In the genomic region with DNA sequence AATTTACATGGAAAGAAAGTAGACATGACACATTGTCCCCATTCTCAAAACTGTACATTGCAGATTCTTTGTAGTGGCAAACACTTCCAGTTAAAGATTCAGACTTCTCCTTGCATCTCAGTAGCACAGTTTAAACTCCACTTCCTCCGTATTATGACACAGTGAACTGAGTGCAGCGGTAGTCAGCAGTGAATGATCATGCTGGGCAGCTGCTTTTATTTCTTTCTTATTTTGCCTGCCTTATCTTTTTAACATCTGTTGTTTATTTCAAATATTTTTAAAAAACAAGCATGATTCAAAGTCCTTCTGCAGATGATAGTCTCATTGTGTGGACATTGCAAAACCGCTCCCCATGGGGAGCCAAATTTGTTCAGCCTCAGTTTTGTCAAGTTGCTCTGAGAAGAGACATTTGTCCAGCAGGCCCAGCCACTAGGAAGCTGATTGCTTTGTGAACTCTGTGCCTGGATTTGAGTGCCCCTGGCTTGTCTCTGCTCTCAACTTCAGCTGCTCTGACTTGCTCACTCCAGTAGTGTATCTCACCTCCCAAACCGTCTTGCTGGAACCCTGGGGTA, we compare ENCODE assay signal across 18 mouse cellular contexts. TPM values are rescaled to one million over a fixed set of nuclear protein-coding genes. Genes with fewer than 3 reads are reported as not detected.
DNase-seq lines count a peak whose midpoint lies in the region; ATAC-seq and TF ChIP-seq lines count a peak whose summit lies in the region.
"Had no signal": no experiment of that assay in that cellular context is flagged by ENCODE, and none has a peak within 500 bp of the region (broad histone marks: within the 10 kb centered on the region; RNA-seq: fewer than 3 reads in every experiment).

No protein-coding gene starts in this region.

- no peak overlapping the region for H3K4me2 ChIP-seq in lung, postnatal 0 days (replicated peaks; ENCODE audit: low read depth, low read length)
- H3K4me2 ChIP-seq: hindbrain, embryonic 14.5 days; kidney, embryonic 15.5 days; neural tube, embryonic 15.5 days; stomach, embryonic 15.5 days had no signal

- peak; percentile 47; the same call in 1 of the 2 replicates for TF ChIP-seq EP300 in lung, postnatal 0 days (IDR thresholded peaks at IDR 0.05)

- no peaks in the 10 kb centered on the region for H3K9me3 ChIP-seq in G1E (replicated peaks)
- H3K9me3 ChIP-seq in lung, postnatal 0 days (ENCODE audit: low read length): no peaks in the 10 kb centered on the region
- H3K9me3 ChIP-seq: forebrain, embryonic 10.5 days; kidney, embryonic 15.5 days; neural tube, embryonic 15.5 days; stomach, embryonic 15.5 days had no signal

- peak overlapping the region; percentile 10; the same call in 1 of the 2 replicates for H3K27ac ChIP-seq in kidney, adult 2 months (ENCODE audit: insufficient read depth, low read depth, low read length)
- H3K27ac ChIP-seq in lung, postnatal 0 days (ENCODE audit: low read length): 0 out of 2 replicates have a peak overlapping the region, but pooled peaks have one; percentile 16
- H3K27ac ChIP-seq: forebrain, embryonic 10.5 days; hindbrain, embryonic 14.5 days; kidney, embryonic 15.5 days; liver, embryonic 14.5 days; neural tube, embryonic 15.5 days; stomach, embryonic 15.5 days had no signal

- no peaks in the 10 kb centered on the region for H3K36me3 ChIP-seq in kidney, adult 2 months (ENCODE audit: control insufficient read depth, insufficient read depth, low read length)
- no peaks in the 10 kb centered on the region for H3K36me3 ChIP-seq in G1E (replicated peaks)
- no peaks in the 10 kb centered on the region for H3K36me3 ChIP-seq in lung, postnatal 0 days (ENCODE audit: insufficient read depth, low read length)
- H3K36me3 ChIP-seq: forebrain, embryonic 10.5 days; kidney, embryonic 15.5 days; neural tube, embryonic 15.5 days; stomach, embryonic 15.5 days had no signal

- H3K4me1 ChIP-seq in kidney, adult 2 months (ENCODE audit: control insufficient read depth, insufficient read depth, low read length): peaks cover 8% of the 10 kb centered on the region
- H3K4me1 ChIP-seq in G1E (ENCODE audit: insufficient read depth, low read depth, low read length): peaks cover 10% of the 10 kb centered on the region
- H3K4me1 ChIP-seq in lung, postnatal 0 days (ENCODE audit: insufficient read depth, low read depth, low read length): no peaks in the 10 kb centered on the region
- H3K4me1 ChIP-seq: neural tube, embryonic 15.5 days; stomach, embryonic 15.5 days had no signal

- no peaks in the 10 kb centered on the region; the same call in 1 of the 2 replicates for H3K27me3 ChIP-seq in kidney, adult 2 months (replicated peaks; ENCODE audit: control insufficient read depth, insufficient read depth, low read length)
- H3K27me3 ChIP-seq in G1E (ENCODE audit: insufficient read depth, low read length): no peaks in the 10 kb centered on the region
- H3K27me3 ChIP-seq in lung, postnatal 0 days (replicated peaks; ENCODE audit: insufficient read depth, low read length): no peaks in the 10 kb centered on the region
- H3K27me3 ChIP-seq: CH12.LX; kidney, embryonic 15.5 days; neural tube, embryonic 15.5 days; stomach, embryonic 15.5 days had no signal

- WGBS in kidney, adult 2 months: 46% methylated on average over 4 of the region's 4 CpGs
- 44% methylated on average over 4 of the region's 4 CpGs for WGBS in lung, postnatal 0 days

- DNase-seq in kidney, adult 2 months: peak; percentile 20
- no peak for DNase-seq in kidney, adult 9 months
- no peak for DNase-seq in G1E (ENCODE audit: low spot score)
- DNase-seq in gastrocnemius, postnatal 25 days: peak; percentile 51
- peak; percentile 69 for DNase-seq in lung, postnatal 0 days (ENCODE audit: low spot score)
- no peak for DNase-seq in layer of hippocampus, postnatal 10 days (ENCODE audit: low spot score in 2 of 2)
- DNase-seq in adrenal gland, adult 8-10 months: no peak
- DNase-seq in spleen, postnatal 36 days (ENCODE audit: low spot score in 2 of 2): no peak
- DNase-seq: adrenal gland, postnatal 25 days; cerebellum, adult 11 months; right cerebral cortex, postnatal 14 days had no signal

- ATAC-seq in G1E (ENCODE audit: extremely low read depth, insufficient number of reproducible peaks, low FRiP score, poor library complexity, severe bottlenecking): 0 out of 2 replicates have a peak, but pooled peaks have one; percentile 11
- ATAC-seq in lung, postnatal 0 days: peak; percentile 75

- no peak overlapping the region for H3K4me3 ChIP-seq in kidney, adult 2 months (ENCODE audit: insufficient read depth, low read depth, low read length)
- no peak overlapping the region for H3K4me3 ChIP-seq in G1E (ENCODE audit: low read depth, low read length)
- no peak overlapping the region for H3K4me3 ChIP-seq in lung, postnatal 0 days (ENCODE audit: low read depth, low read length)
- H3K4me3 ChIP-seq: forebrain, embryonic 10.5 days; kidney, embryonic 15.5 days; neural tube, embryonic 15.5 days; stomach, embryonic 15.5 days had no signal

- TF ChIP-seq CTCF in kidney, adult 2 months (conservative IDR thresholded peaks at IDR 0.05; ENCODE audit: insufficient read depth, insufficient read length, low read depth, low read length): no peak
- no peak for TF ChIP-seq CTCF in G1E (IDR thresholded peaks at IDR 0.05; ENCODE audit: low read depth, low read length)
- no peak for TF ChIP-seq CTCF in lung, postnatal 0 days (IDR thresholded peaks at IDR 0.05)

- no peak overlapping the region for H3K9ac ChIP-seq in lung, postnatal 0 days (replicated peaks; ENCODE audit: low read depth)
- H3K9ac ChIP-seq: hindbrain, embryonic 14.5 days; kidney, embryonic 15.5 days; liver, embryonic 14.5 days; neural tube, embryonic 15.5 days; stomach, embryonic 15.5 days had no signal

- TF ChIP-seq POLR2A in kidney, adult 2 months (IDR thresholded peaks at IDR 0.05; ENCODE audit: low read depth, low read length): no peak

RNA-seq across cellular contexts. Expression of a gene that starts 9.8 kb away (rescaled TPM):
- polyA plus RNA-seq in kidney, adult 2 months (2012; rRNA removed): 32.6 and 34.3 TPM in 2 replicates
- total RNA-seq in G1E (2014; fragmentation: Nextera tagmentation) (not detected in 2 replicates), G1E (2017) (0.05 and 0.06 TPM in 2 replicates)
- not detected in 2 replicates for polyA plus RNA-seq in G1E (2012)
- total RNA-seq in gastrocnemius, postnatal 25 days (2021): 10 to 100 TPM; 12.6 to 14.1 TPM
- 108 and 113 TPM in 2 replicates for polyA plus RNA-seq in lung, postnatal 0 days (2015; fragmentation: Nextera tagmentation; extraction: Ambion mirVana)
- total RNA-seq in layer of hippocampus, postnatal 10 days (2021): 10 to 100 TPM; 24.8 to 25.2 TPM
- 10 to 100 TPM; 13.8 to 24.3 (median 20.6) TPM for total RNA-seq in adrenal gland, adult 8-10 months (2022)
- total RNA-seq: CH12.LX had no signal

Comparison
In these comparisons a context has a peak if more than half of its experiments do, and no peak if none do; other contexts are left out.
1. DNase-seq: peak in kidney, adult 2 months (single experiment), gastrocnemius, postnatal 25 days (single experiment) and lung, postnatal 0 days (single experiment); none in kidney, adult 9 months (single experiment), G1E (single experiment), layer of hippocampus, postnatal 10 days (0 of 2), adrenal gland, adult 8-10 months (single experiment) and spleen, postnatal 36 days (0 of 2).
2. RNA of a gene that starts 9.8 kb away (total RNA-seq): 24.8 to 25.2 TPM in layer of hippocampus, postnatal 10 days, 13.8 to 24.3 TPM in adrenal gland, adult 8-10 months and 12.6 to 14.1 TPM in gastrocnemius, postnatal 25 days; 0.05 to 0.06 TPM in G1E; every median in the first group is over 10 times any median in the second.